Mouse (Mus musculus) spleen, adult 2 months (tissue): ENCODE measurements around the gene Lhpp.

Experiments
- CTCF ChIP-seq: fragments of 200-500 bp; IDR thresholded peaks from 2 replicates; pipeline ENCODE4 v1.5.1; 2011; ENCODE audit warnings: mild to moderate bottlenecking, inconsistent platforms; ENCODE audit not compliant: insufficient read depth, insufficient read length, insufficient replicate concordance; ENCODE audit errors: extremely low read depth
- POLR2A ChIP-seq: fragments of 200-500 bp; IDR thresholded peaks from 2 replicates; pipeline ENCODE4 v1.6.1; 2011; ENCODE audit warnings: low read depth, low read length, inconsistent platforms

DNA sequence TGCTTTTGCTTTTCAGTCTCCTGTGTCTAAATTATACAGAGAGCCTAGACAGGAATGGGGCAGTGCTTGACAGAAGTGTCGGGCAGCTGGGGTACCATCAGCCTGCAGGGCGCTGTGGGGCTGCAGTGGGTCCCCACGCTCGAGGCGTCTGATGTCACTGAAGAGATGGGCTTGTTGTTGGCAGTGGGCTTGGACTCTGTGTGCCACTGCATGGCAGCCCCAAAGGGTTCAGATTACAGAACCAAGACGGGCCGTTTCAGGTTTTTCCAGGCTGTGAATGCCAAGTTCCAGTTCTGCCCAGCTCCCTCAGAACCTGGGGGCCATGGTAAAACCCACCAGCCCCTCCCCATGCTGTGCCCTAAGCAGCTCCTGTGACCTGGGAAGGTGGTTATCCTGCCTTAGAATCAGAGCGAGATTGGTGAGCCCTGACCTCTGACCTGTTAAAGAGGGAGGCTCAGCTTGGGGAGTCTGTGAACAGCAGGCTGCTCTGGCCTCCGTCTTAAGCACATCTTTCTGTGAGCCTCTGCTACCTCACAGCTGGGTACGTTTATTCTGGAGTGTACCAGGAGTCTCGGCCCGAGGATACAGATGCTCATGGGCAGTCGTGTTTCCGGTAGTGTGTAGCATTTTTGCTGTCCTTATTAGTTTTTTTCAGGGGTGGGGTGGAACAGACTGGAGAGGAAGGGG is 47.1 kb downstream of the Lhpp start:
- TF ChIP-seq CTCF, result no peak
- TF ChIP-seq POLR2A, result no peak
